Mouse (Mus musculus) neural tube, embryonic 14.5 days (tissue): ENCODE measurements at regions not wholly inside any gene's neighbourhood (a gene's known extent, or its start where the extent isn't known, plus 50 kb on each side); places are given as distances from the start of the nearest gene placed in this dataset.

Experiments used
- ATAC-seq: fragments of 200-750 bp; cut with Nextera tagmentation; 2 replicates; pipeline ENCODE4 v1.8.0; 2017; ENCODE audit warnings: low read depth, mild to moderate bottlenecking, moderate TSS enrichment, moderate library complexity
- H3K27ac ChIP-seq: fragments of 300-500 bp; sonication (generic); 2 replicates; pipeline ENCODE4 v1.5.1; 2014; ENCODE audit warnings: low read depth, mild to moderate bottlenecking, control low read depth, low read length, moderate library complexity, mixed read lengths
- H3K27me3 ChIP-seq: fragments of 300-500 bp; sonication (generic); 2 replicates; pipeline ENCODE4 v1.6.1; 2014; ENCODE audit warnings: low read length; ENCODE audit not compliant: control insufficient read depth, insufficient read depth
- H3K36me3 ChIP-seq: fragments of 300-500 bp; sonication (generic); 2 replicates; pipeline ENCODE4 v1.6.1; 2014; ENCODE audit warnings: low read length, mixed read lengths; ENCODE audit not compliant: control insufficient read depth, insufficient read depth
- H3K4me1 ChIP-seq: fragments of 300-500 bp; sonication (generic); 2 replicates; pipeline ENCODE4 v1.6.1; 2014; ENCODE audit warnings: low read length; ENCODE audit not compliant: control insufficient read depth, insufficient read depth
- H3K4me2 ChIP-seq: fragments of 300-500 bp; sonication (generic); 2 replicates; pipeline ENCODE4 v1.6.1; 2014; ENCODE audit warnings: mild to moderate bottlenecking, low read depth, low read length, control low read depth
- H3K4me3 ChIP-seq: fragments of 300-500 bp; sonication (generic); 2 replicates; pipeline ENCODE4 v1.5.1; 2014; ENCODE audit warnings: low read depth, low read length, control low read depth, mixed read lengths
- H3K9ac ChIP-seq: fragments of 300-500 bp; sonication (generic); replicated peaks from 2 replicates; pipeline ENCODE4 v1.6.1; 2014; ENCODE audit warnings: low read depth, mild to moderate bottlenecking, control low read depth, low read length, mixed read lengths
- H3K9me3 ChIP-seq: fragments of 300-500 bp; sonication (generic); 2 replicates; pipeline ENCODE4 v1.6.1; 2016; ENCODE audit warnings: low read length; ENCODE audit not compliant: control insufficient read depth
- WGBS: fragments of 180-500 bp; shearing (Covaris S2); extraction: QIAGEN DNeasy Blood & Tissue Kit; methylation state at CpG from one replicate; pipeline ENCODE4 v1.1.7; 2014; 5-methylcytosine and 5-hydroxymethylcytosine counted together

GRCm38 (mm10) chr7:113688231-113688669 lies 77.5 kb upstream of the Spon1 start:
- WGBS: 48% methylated on average over 8 of the region's 8 CpGs
- Histone ChIP-seq H3K27ac (no peak overlapping the region), H3K4me3 (no peak overlapping the region), H3K9me3 (no peaks in the 10 kb centered on the region), H3K9ac (no peak overlapping the region), H3K36me3 (no peaks in the 10 kb centered on the region), H3K4me2 (no peak overlapping the region), H3K4me1 (no peaks in the 10 kb centered on the region; the same call in 1 of the 2 replicates), H3K27me3 (no peaks in the 10 kb centered on the region)
- ATAC-seq: no peak

- Histone ChIP-seq H3K9me3 (no peaks in the 10 kb centered on the region), H3K4me3 (no peak overlapping the region), H3K27me3 (no peaks in the 10 kb centered on the region), H3K4me2 (no peak overlapping the region), H3K9ac (no peak overlapping the region), H3K27ac (no peak overlapping the region), H3K4me1 (no peaks in the 10 kb centered on the region; the same call in 1 of the 2 replicates), H3K36me3 (no peaks in the 10 kb centered on the region)
- no peak for ATAC-seq
- WGBS: 100% methylated on average over 1 of the region's 1 CpGs
Observed at GRCm38 (mm10) chr7:113688717-113689116, 77.1 kb upstream of the Spon1 start.

GRCm38 (mm10) chr7:113689131-113689530 lies 76.7 kb upstream of the Spon1 start:
- no peak overlapping the region for H3K4me3 ChIP-seq
- no peak for ATAC-seq
- no peaks in the 10 kb centered on the region for H3K9me3 ChIP-seq
- no peak overlapping the region for H3K9ac ChIP-seq
- WGBS: 77% methylated on average over 2 of the region's 2 CpGs
- H3K4me1 ChIP-seq: peaks cover 2% of the 10 kb centered on the region; the same call in 1 of the 2 replicates
- no peak overlapping the region for H3K27ac ChIP-seq
- no peak overlapping the region for H3K4me2 ChIP-seq
- no peaks in the 10 kb centered on the region for H3K27me3 ChIP-seq
- H3K36me3 ChIP-seq: no peaks in the 10 kb centered on the region

DNA sequence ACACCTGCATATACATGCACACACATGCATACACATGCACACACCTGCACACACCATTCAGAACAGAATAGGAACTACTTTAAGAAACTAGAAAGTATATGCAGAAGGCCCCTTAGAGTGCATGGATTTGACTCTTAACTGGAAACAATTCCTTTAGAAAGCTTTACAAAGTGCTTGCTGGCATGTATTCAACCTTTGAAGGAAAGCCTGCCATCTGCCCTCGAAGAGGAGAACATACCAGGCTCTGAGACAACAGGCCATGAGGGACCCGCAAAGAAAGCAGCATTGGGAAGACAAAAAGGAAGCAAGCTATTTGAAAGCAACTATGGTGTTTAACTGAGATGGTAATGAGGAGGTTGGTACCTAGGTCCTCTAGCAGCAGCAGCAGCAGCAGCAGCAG lies 74.0 kb upstream of the Spon1 start:
- ATAC-seq: no peak
- H3K27me3 ChIP-seq: no peaks in the 10 kb centered on the region
- peaks cover 5% of the 10 kb centered on the region; the same call in 1 of the 2 replicates for H3K4me1 ChIP-seq
- H3K27ac ChIP-seq: no peak overlapping the region
- H3K4me3 ChIP-seq: no peak overlapping the region
- WGBS: 33% methylated on average over 2 of the region's 2 CpGs
- H3K36me3 ChIP-seq: no peaks in the 10 kb centered on the region
- H3K9ac ChIP-seq: no peak overlapping the region
- H3K4me2 ChIP-seq: no peak overlapping the region
- no peaks in the 10 kb centered on the region for H3K9me3 ChIP-seq

- no peak for ATAC-seq
- Histone ChIP-seq H3K9ac (no peak overlapping the region), H3K4me1 (peaks cover 5% of the 10 kb centered on the region; the same call in 1 of the 2 replicates), H3K27ac (no peak overlapping the region), H3K4me3 (no peak overlapping the region), H3K9me3 (no peaks in the 10 kb centered on the region), H3K27me3 (no peaks in the 10 kb centered on the region), H3K4me2 (no peak overlapping the region), H3K36me3 (no peaks in the 10 kb centered on the region)
- WGBS: 74% methylated on average over 3 of the region's 3 CpGs
Observed at GRCm38 (mm10) chr7:113693526-113693925, 72.3 kb upstream of the Spon1 start.

GRCm38 (mm10) chr7:113694466-113694865 lies 71.3 kb upstream of the Spon1 start:
- peaks cover 5% of the 10 kb centered on the region; the same call in 1 of the 2 replicates for H3K4me1 ChIP-seq
- H3K4me3 ChIP-seq: no peak overlapping the region
- 51% methylated on average over 5 of the region's 5 CpGs for WGBS
- H3K27me3 ChIP-seq: no peaks in the 10 kb centered on the region
- no peaks in the 10 kb centered on the region for H3K36me3 ChIP-seq
- no peak overlapping the region for H3K4me2 ChIP-seq
- H3K27ac ChIP-seq: no peak overlapping the region
- ATAC-seq: no peak
- H3K9me3 ChIP-seq: no peaks in the 10 kb centered on the region
- no peak overlapping the region for H3K9ac ChIP-seq

DNA sequence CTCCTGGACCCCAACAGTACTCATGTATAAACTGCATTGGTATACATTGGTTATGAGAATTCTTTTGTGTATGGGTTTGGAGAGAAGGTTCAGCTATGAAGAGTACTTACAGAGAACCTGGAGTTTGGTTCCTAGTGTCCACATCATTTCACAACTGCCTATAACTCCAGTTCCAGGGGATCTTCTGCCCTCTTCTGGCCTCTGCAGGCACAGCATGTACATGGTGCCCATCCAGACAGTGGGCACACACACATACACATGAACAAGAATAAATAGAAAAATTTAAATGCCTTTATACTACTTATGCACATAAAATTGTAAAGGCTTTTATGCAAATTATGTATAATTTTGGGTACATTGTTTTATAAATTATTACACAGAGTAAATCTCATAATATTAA lies 59.9 kb upstream of the Spon1 start:
- Histone ChIP-seq H3K27me3 (no peaks in the 10 kb centered on the region), H3K4me1 (no peaks in the 10 kb centered on the region)

DNA sequence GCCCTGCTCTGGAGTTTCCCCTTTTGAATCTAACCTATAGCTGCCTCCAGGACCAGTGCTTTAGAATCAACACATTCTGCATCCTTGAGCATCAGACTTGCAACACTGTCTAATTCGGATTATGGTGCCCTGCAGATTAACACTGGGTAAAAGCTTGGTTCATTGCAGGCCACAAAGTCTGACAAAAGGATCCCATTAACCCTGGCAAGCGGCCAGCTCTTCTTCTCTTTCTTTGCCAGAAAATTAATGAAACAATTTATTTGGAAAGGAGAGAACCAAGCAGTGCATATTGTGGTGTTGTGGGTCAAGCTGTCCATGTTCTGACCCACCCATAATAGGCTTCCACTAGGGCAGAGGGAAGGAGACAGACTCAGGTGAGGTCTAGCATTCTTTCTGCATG lies 58.2 kb upstream of the Spon1 start:
- no peak overlapping the region for H3K27ac ChIP-seq
- no peaks in the 10 kb centered on the region for H3K36me3 ChIP-seq
- 76% methylated on average over 2 of the region's 2 CpGs for WGBS
- no peak overlapping the region for H3K4me3 ChIP-seq
- H3K27me3 ChIP-seq: no peaks in the 10 kb centered on the region
- no peaks in the 10 kb centered on the region for H3K9me3 ChIP-seq
- no peaks in the 10 kb centered on the region for H3K4me1 ChIP-seq
- H3K9ac ChIP-seq: no peak overlapping the region
- ATAC-seq: no peak
- no peak overlapping the region for H3K4me2 ChIP-seq

More for the DNA sequence above, 59.9 kb upstream of the Spon1 start:
- H3K9ac ChIP-seq: no peak overlapping the region
- no peak overlapping the region for H3K27ac ChIP-seq
- no peak for ATAC-seq
- no peaks in the 10 kb centered on the region for H3K9me3 ChIP-seq
- H3K36me3 ChIP-seq: no peaks in the 10 kb centered on the region
- no peak overlapping the region for H3K4me3 ChIP-seq
- H3K4me2 ChIP-seq: no peak overlapping the region

DNA sequence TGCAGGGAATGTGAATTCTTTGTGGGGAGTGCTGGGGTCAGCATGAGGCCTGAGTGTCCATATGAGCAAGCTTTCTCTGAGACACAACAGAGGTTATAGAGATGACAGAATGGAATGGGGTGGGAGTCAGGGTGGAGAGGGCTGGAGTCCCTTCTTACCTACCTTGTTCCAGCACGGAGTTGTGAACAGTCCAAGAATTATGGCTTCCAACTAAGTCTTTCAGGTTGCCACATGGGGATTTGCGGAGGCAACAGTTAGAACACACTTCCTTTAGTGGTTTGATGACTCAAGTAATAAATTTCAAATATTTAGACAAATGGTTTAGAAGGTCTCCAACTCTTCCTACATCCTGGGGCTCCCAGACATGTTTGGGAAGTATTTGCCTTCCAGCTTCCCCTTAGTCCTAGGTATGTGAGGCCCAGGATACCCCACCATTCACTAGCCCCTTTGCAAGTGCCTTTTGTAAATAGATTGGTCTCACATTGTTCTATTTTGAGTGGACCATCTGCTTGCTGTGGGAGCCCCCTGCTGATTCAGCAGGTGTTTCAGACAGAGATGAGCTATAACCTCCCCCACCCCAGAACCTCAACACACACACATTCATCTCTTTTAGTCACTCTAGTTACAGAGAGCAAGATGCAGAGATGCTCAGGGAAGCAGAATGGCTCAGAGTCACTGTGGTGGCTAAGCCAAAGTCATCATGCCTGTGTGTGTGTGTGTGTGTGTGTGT lies 55.1 kb upstream of the Spon1 start:
- H3K4me3 ChIP-seq: no peak overlapping the region
- no peak overlapping the region for H3K9ac ChIP-seq
- no peak for ATAC-seq
- H3K27me3 ChIP-seq: no peaks in the 10 kb centered on the region
- H3K4me1 ChIP-seq: no peaks in the 10 kb centered on the region
- H3K9me3 ChIP-seq: no peaks in the 10 kb centered on the region
- no peak overlapping the region for H3K4me2 ChIP-seq
- H3K36me3 ChIP-seq: no peaks in the 10 kb centered on the region
- 50% methylated on average over 2 of the region's 2 CpGs for WGBS
- H3K27ac ChIP-seq: no peak overlapping the region
